Mouse (Mus musculus) erythroblast, embryonic 14.5 days (primary cell): Measurements from ENCODE around the gene Hist1h3b. TPM values are rescaled to one million over a fixed set of nuclear protein-coding genes. Genes with fewer than 3 reads are reported as not detected.

ENCODE experiments used
- H3K27me3 ChIP-seq: 2 replicates; pipeline ENCODE4 v1.6.1; 2012; ENCODE audit warnings: inconsistent platforms; ENCODE audit not compliant: control insufficient read depth
- H3K36me3 ChIP-seq: 2 replicates; pipeline ENCODE4 v1.6.1; 2012; ENCODE audit warnings: mild to moderate bottlenecking, inconsistent platforms; ENCODE audit not compliant: control insufficient read depth
- H3K4me1 ChIP-seq: 2 replicates; pipeline ENCODE4 v1.6.1; 2012; ENCODE audit warnings: inconsistent platforms; ENCODE audit not compliant: control insufficient read depth
- H3K4me3 ChIP-seq: replicated peaks from 2 replicates; pipeline ENCODE3; 2012; ENCODE audit warnings: moderate library complexity, mild to moderate bottlenecking, inconsistent platforms
- H3K9me3 ChIP-seq: 2 replicates; pipeline ENCODE4 v1.6.1; 2012; ENCODE audit warnings: low read length, inconsistent platforms, mixed read lengths; ENCODE audit not compliant: control insufficient read depth
- GATA1 ChIP-seq: IDR thresholded peaks from 2 replicates; pipeline ENCODE4 v1.6.1; 2012; ENCODE audit warnings: low read length, inconsistent platforms, mixed read lengths
- TAL1 ChIP-seq: IDR thresholded peaks from 3 replicates; pipeline ENCODE4 v1.6.1; 2012; ENCODE audit warnings: low read length, inconsistent platforms, mixed read lengths
- polyA plus RNA-seq: library from polyadenylated mRNA; stranded (reverse); fragments of >175 nt; gene quantifications from 2 replicates; pipeline ENCODE4 v1.2.3, GENCODE M21; 2012

Hist1h3b gene
- polyA plus RNA-seq, 1 experiment = 23.6 TPM

GRCm38 (mm10) chr13:23799405-23799804, 47.3 kb downstream of the Hist1h3b start:
- TF ChIP-seq GATA1 = no peak
- no peak for TF ChIP-seq TAL1
- Histone ChIP-seq H3K4me3 (no peak overlapping the region), H3K27me3 (no peaks in the 10 kb centered on the region), H3K4me1 (no peaks in the 10 kb centered on the region), H3K9me3 (no peaks in the 10 kb centered on the region), H3K36me3 (no peaks in the 10 kb centered on the region)

Other genes starting within 250 kb of the Hist1h3b start
- gene Hist1h4h, start 221.2 kb upstream of the Hist1h3b start, polyA plus RNA-seq = 10.1 and 19.7 TPM in 2 replicates
- 52.5 and 62.7 TPM in 2 replicates for gene Hist1h2af, start 218.4 kb upstream of the Hist1h3b start, polyA plus RNA-seq
- gene Hist1h3g, start 216.8 kb upstream of the Hist1h3b start, polyA plus RNA-seq = 8.8 and 11.7 TPM in 2 replicates
- gene Hist1h2bh, start 208.9 kb upstream of the Hist1h3b start, polyA plus RNA-seq = 0.43 and 3.0 TPM in 2 replicates
- 1.3 and 3.3 TPM in 2 replicates for gene Hist1h3f, start 208.2 kb upstream of the Hist1h3b start, polyA plus RNA-seq
- 8.3 and 13.8 TPM in 2 replicates for gene Hist1h4f, start 200.6 kb upstream of the Hist1h3b start, polyA plus RNA-seq
- 0.51 and 0.95 TPM in 2 replicates for gene Hist1h1d, start 199.0 kb upstream of the Hist1h3b start, polyA plus RNA-seq
- gene Hist1h3e, start 189.9 kb upstream of the Hist1h3b start, polyA plus RNA-seq = 2.9 and 16.6 TPM in 2 replicates
- 3.6 and 5.2 TPM in 2 replicates for gene Hist1h2ae, start 181.0 kb upstream of the Hist1h3b start, polyA plus RNA-seq
- gene Hist1h2bg, start 180.9 kb upstream of the Hist1h3b start, polyA plus RNA-seq = 14.5 and 18.7 TPM in 2 replicates
- gene Hist1h2bf, start 178.1 kb upstream of the Hist1h3b start, polyA plus RNA-seq = 6.6 and 15.6 TPM in 2 replicates
- gene Hist1h2ad, start 177.9 kb upstream of the Hist1h3b start, polyA plus RNA-seq = 5.1 and 8.3 TPM in 2 replicates
- gene Hist1h3d, start 176.5 kb upstream of the Hist1h3b start, polyA plus RNA-seq = 1.6 and 4.7 TPM in 2 replicates
- 5.1 and 11.8 TPM in 2 replicates for gene Hist1h4d, start 170.7 kb upstream of the Hist1h3b start, polyA plus RNA-seq
- 0.33 and 0.67 TPM in 2 replicates for gene Hist1h2be, start 131.1 kb upstream of the Hist1h3b start, polyA plus RNA-seq
- 2.8 and 8.5 TPM in 2 replicates for gene Hist1h1e, start 129.7 kb upstream of the Hist1h3b start, polyA plus RNA-seq
- gene Hist1h2ac, start 68.3 kb upstream of the Hist1h3b start, polyA plus RNA-seq = 1.1 and 2.1 TPM in 2 replicates
- 17.5 and 20.6 TPM in 2 replicates for gene Hist1h2bc, start 68.1 kb upstream of the Hist1h3b start, polyA plus RNA-seq
- gene Hist1h1t, start 56.5 kb upstream of the Hist1h3b start, polyA plus RNA-seq = 0.10 TPM in 1 of 2 replicates, not detected in the other
- 0.93 and 3.0 TPM in 2 replicates for gene Hist1h4c, start 53.8 kb upstream of the Hist1h3b start, polyA plus RNA-seq
- gene Hfe, start 41.4 kb upstream of the Hist1h3b start, polyA plus RNA-seq = 0.15 and 0.53 TPM in 2 replicates
- gene Hist1h1c, start 13.5 kb upstream of the Hist1h3b start, polyA plus RNA-seq = 54.6 and 94.3 TPM in 2 replicates
- gene Hist1h3c, start 6.7 kb upstream of the Hist1h3b start, polyA plus RNA-seq = 3.8 and 7.0 TPM in 2 replicates
- gene Hist1h2bb, start 5.5 kb upstream of the Hist1h3b start, polyA plus RNA-seq = 5.4 and 12.1 TPM in 2 replicates
- 9.1 and 22.3 TPM in 2 replicates for gene Hist1h2ab, start 1.1 kb upstream of the Hist1h3b start, polyA plus RNA-seq
- gene Hist1h4b, start 4.7 kb downstream of the Hist1h3b start, polyA plus RNA-seq = 4.5 and 11.8 TPM in 2 replicates
- gene Hist1h4a, start 9.0 kb downstream of the Hist1h3b start, polyA plus RNA-seq = 10.2 and 21.5 TPM in 2 replicates
- gene Hist1h3a, start 10.1 kb downstream of the Hist1h3b start, polyA plus RNA-seq = 1.5 and 4.0 TPM in 2 replicates
- gene Hist1h1a, start 11.4 kb downstream of the Hist1h3b start, polyA plus RNA-seq = 1.4 TPM in 2 replicates
- not detected in 2 replicates for gene Trim38, start 17.6 kb downstream of the Hist1h3b start, polyA plus RNA-seq
- gene Slc17a2, start 54.7 kb downstream of the Hist1h3b start, polyA plus RNA-seq = not detected in 2 replicates
- 0.01 TPM in 1 of 2 replicates, not detected in the other for gene Slc17a3, start 87.2 kb downstream of the Hist1h3b start, polyA plus RNA-seq
- gene Slc17a1, start 115.5 kb downstream of the Hist1h3b start, polyA plus RNA-seq = not detected in 2 replicates
- not detected in 2 replicates for gene Slc17a4, start 162.7 kb downstream of the Hist1h3b start, polyA plus RNA-seq
- gene Hist1h2ba, start 181.9 kb downstream of the Hist1h3b start, polyA plus RNA-seq = not detected in 2 replicates
- gene Hist1h2aa, start 182.2 kb downstream of the Hist1h3b start, polyA plus RNA-seq = not detected in 2 replicates
- not detected in 2 replicates for gene Scgn, start 238.9 kb downstream of the Hist1h3b start, polyA plus RNA-seq